Mouse (Mus musculus): ENCODE results near the gene Olfr95.
"Not testable (repeated sequence)": the region's sequence is repeated elsewhere in the genome, so short reads cannot be mapped to it uniquely, and the experiment has no call there.

The Olfr95 gene

DNA sequence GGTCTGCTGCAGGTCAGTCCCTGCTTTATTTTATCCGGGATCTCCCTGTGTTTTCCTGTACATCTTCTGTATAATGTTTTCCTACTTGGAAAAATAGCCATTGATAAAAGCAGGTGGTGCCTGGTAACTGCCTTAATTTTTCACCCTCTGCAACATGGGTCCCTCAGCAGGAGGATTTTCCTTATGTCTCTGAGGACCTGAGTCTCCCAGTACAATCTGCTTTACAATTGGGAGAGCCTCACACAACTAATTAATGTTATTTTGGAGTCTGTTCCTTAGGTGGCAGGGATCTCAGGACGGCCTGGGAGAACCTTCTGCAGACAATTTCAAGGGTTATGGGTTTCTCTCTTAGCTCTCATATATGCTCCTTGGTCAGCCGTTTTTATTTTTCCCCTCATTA is at the start of gene Olfr95:
TSS of gene Olfr95 (minus strand) at position 101 of the 400 bp plus-strand sequence.
- DNase-seq, result no peak

- DNase-seq, result no peak
Measured at GRCm38 (mm10) chr17:37250544-37250943, 37.6 kb upstream of the Olfr95 start.

GRCm38 (mm10) chr17:37249460-37249859 is 36.5 kb upstream of the Olfr95 start:
- DNase-seq, result no peak

DNA sequence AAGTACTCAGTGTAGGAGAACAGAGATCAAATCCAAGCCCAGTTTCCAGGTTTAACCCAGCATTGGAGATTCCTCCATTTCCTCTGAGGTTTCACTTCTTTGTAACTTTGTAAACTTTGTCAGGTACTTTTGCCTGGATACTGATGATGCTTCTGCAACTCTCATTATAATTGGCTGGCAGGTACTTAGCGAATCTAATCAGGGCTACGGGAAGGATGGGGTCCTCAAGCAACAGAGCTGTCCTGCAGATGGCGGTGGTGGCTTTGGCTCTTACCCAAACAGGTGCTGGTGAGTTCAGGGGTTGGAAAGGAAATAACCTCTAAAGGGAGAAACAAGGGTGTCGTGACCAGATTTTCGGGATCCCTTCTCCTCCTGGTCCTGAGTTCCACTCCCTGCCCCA is 33.8 kb upstream of the Olfr95 start:
- DNase-seq, result peak; percentile 32 to 64

DNA sequence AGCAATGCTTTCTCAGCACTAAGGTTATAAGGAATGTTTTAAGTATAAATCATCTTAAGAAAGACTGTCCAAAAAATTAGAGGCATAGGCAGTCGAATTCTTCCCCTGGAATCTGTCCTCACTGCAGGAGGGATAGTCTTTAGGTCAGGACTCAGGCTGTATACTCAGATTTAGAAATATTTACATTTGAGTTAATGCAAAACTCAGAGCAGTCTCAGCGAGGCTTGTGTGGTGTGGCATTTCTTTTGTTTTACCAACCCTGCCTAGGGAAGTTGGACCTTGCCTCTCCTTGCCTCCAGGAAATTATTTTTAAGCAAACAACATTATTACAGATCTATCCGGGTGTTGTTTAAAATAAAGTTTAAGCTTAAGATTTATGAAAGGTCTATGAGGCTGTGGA is 29.3 kb upstream of the Olfr95 start:
- no peak for DNase-seq

GRCm38 (mm10) chr17:37237230-37237629 is 24.3 kb upstream of the Olfr95 start, which contains the start of gene Olfr97:
Gene Olfr97 (minus strand): TSS chr17:37237330.
- DNase-seq, result not testable (repeated sequence)

DNA sequence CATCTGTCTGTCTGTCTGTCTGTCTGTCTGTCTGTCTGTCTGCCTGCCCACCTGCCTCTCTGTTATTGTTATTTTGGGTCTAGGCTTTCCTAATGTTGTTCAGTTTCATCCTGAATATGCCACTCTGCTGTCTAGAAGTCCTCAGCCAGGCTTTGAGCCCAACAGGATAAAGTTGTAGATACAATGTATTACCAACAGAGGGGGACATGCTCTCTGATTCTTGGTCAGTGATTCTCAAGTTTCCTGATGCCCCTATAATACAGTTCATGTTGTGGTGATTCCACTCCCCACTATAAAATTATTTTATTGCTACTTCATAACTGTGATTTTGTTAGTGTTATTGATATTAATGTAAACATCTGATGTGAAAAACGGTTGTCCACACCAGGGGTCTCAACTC is 9.0 kb upstream of the Olfr95 start:
- no peak for DNase-seq

DNA sequence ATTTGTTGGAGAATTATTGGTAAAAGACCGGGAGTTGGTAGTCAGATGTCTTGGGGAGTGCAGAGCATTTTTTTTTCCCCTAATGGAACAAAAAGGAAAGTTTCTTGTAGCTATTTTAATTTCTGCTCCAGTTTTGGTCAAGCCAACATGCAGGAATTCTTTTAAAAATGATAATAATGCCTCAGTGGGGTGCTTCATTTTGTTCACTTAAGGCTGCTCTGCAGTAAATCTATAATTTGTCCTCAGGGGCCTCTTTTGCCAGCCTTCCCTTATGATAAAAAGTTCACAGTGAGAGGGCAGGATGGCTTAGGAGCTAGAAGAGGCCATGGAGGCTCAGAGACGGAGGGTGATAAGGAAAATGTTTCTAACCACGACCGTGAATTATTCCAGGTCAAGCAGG is 6.9 kb upstream of the Olfr95 start, which contains the start of gene Olfr96:
TSS of gene Olfr96 (plus strand) at position 301 of the 400 bp plus-strand sequence.
- no peak for DNase-seq

DNA sequence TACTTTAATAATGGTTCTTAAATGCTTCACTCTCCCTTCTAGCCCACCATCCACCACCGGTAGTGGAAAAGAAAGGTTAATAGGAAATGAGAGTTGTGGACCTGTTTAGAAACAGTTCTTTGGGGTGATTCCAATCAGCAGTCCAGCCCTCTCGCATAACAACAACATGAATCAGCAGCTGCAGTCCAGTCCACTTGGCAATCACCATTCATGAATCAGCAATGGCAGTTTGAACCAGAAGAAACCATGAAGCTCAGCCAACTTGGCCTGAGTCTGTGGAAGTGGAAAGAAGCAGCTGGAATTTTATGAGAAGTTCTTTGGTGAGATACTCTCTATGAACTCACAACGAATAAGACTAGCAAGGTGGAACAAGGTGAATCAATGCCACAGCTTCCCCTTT is 5.6 kb upstream of the Olfr95 start:
- DNase-seq, result no peak

DNA sequence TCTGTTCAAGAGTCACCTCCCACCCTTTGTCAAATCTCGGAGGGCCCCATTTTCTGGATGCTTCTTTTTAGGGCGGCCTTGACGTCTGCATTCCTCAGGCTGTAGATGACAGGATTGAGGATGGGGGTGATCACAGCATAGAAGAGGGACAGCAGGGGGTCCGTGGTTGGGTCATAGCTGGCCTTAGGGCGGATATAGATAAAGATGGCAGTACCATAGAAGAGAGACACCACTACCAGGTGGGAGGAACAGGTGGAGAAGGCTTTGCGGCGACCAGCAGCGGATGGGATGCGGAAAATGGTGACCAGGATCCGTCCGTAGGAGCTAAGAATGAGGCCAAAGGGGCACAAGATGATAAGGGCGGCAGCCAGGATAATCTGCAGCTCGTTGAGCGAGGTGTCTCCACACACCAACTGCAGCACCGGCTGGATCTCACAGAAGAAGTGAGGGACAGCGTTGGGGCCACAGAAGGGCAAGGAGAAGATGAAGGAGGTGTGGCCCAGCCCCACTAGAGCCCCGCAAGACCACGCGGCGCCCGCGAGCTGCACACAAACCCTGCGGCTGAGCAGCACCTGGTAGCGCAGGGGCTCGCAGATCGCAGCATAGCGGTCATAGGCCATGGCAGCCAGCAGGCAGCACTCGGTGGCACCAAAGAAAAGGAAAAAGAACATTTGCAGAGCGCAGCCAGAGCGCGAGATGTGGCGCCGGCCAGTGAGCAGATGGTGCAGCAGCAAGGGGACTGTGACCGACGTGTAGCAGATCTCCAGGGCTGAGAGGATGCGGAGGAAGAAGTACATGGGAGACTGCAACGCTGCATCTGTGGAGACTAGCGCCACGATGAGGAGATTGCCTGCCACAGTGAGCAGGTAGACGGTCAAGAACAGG is 1.8 kb downstream of the Olfr95 start:
- no peak for DNase-seq

DNA sequence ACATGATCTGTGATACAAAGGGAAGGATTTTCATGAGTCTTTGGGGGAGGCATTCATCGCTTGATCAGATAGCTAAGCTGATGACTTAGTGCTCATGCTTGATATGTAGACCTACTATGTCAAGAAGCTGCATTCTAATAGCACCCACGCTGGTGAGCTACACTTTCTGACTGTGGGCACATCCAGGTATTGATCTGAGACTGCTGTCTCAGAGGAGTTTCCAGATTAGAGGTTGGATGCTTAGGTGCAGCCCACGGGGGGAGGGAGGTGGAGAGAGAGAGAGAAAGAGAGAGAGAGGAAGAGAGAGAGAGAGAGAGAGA is 9.0 kb downstream of the Olfr95 start:
- no peak for DNase-seq

DNA sequence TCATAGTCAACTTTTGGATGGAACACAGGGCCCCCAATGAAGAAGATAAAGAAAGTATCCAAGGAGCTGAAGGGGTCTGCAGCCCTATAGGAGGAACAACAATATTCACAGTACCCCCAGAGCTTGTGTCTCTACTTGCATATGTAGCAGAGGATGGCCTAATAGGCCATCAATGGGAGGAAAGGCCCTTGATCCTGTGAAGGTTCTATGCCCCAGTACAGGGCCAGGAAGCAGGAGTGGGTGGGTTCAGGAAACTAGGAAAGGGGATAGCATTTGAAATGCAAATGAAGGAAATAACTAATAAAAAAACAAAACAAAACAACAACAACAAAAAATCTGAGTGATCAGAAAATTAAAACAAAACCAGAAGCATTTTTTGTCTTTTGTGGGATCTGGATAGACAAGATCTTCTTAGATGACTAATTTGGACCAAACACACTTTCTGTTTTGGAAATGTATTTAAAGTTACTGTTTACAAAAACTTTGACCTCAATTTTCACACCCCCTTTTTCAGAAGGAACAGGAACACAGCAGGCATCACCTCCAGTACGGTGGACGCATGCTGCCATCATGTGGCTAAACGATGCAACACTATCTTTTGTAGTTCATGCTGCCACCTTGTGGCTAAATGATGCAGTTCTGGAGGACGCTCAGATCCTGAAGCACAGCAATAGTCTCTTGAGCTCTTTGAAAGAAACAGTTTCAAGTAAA is 9.6 kb downstream of the Olfr95 start:
- peak; percentile 12 to 22 for DNase-seq

GRCm38 (mm10) chr17:37200894-37201293 is 12.0 kb downstream of the Olfr95 start, which contains the start of gene Olfr94:
Gene Olfr94 (minus strand): TSS chr17:37200994.
- no peak for DNase-seq

DNA sequence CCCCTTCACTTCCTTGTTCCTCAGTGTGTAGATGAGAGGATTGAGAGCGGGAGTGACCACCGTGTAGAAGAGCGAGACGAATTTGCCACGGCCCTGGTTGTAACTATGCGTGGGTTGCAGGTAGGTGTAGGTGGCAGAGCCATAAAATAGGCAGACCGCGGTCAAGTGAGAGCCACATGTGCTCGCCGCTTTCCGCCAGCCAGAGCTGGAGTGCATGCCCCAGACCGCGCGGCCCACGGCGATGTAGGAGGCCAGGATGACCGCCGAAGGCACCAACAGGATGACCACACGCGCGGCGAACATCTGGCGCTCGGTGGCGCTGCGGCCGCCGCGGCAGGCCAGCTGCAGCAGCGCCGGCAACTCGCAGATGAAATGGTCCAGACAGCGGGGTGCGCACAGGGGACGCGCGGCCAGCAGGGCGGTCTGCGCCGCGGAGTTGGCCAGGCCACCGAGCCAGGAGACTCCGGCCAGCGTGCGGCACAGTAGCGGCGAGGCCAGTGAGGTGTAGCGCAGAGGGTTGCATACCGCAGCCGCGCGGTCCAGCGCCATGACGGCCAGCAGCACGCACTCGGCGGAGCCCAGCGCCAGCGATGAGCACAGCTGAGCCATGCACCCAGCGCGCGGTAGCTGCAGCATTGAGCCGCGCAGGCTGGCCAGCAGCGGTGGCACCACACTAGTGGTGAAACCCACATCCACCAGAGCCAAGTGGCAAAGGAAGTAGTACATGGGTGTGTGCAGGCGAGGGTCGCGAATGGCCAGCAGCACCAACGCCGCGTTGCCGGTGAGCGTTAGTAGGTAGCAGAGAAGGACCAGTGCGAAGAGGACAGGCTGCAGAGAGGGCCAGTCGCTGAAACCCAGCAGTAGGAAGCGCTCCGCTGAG is 15.8 kb downstream of the Olfr95 start:
- DNase-seq, result no peak

DNA sequence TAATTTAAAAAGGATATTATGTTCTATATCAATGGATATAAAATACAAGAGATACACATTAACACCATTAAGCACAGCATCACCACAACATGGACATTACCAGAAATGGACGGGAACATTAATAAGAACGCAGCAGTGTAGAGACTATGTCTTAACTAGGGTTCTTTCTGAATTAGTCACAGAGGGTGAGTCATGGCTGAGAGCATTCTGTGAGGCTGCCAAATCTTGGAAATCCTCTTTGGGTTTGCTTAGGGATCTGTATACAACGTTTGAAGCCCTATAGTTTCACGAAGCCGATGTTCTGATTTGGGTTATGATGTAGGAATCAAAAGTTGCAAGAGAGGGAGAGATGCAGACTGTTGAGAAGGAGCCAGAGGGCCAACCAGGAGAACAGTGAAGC is 18.1 kb downstream of the Olfr95 start:
- DNase-seq, result no peak

- DNase-seq, result no peak
Measured at GRCm38 (mm10) chr17:37193656-37194055, 19.3 kb downstream of the Olfr95 start, which contains the start of gene Ubd. Gene Ubd (plus strand): TSS chr17:37193892.

DNA sequence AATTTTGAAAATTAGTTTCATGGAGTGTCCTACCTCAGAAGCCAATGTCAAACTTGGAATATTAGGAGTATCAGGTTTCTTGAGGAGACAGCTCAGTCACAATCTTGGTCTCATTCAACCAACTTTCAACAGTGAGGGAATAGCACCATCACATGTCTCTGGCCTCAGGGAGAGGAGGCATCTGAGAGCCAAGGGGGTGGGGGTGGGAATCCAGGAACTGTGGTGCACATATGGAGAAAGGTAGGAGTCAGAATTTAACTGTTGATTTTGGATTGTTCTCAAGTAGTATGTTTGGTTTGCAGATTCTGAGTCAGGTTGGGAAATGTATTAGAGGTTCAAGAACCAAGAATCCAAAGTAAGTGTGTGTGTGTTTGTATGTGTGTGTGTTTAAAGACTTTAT is 19.9 kb downstream of the Olfr95 start:
- DNase-seq, result no peak

GRCm38 (mm10) chr17:37190711-37191110 is 22.2 kb downstream of the Olfr95 start:
- no peak for DNase-seq

DNA sequence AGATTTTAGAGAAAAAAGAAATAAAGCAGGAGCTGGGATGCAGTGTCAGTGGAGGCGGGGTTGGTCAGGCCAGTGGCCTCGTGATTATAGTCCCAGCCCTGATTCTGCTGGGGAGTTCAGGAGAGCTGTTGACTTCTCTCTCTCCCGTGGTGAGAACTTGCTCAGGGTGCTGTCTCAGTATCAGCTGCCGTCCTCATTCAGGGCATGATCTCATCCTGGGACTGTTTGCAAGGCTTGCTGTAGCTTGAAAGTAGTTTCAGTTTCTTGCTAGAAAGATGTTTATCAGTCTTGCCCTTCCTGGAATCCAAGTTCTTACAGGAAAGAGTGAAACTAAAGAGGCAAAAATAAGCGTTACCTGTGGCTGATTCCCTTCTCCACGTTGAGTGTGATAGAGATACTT is 27.4 kb downstream of the Olfr95 start:
- DNase-seq, result no peak

DNA sequence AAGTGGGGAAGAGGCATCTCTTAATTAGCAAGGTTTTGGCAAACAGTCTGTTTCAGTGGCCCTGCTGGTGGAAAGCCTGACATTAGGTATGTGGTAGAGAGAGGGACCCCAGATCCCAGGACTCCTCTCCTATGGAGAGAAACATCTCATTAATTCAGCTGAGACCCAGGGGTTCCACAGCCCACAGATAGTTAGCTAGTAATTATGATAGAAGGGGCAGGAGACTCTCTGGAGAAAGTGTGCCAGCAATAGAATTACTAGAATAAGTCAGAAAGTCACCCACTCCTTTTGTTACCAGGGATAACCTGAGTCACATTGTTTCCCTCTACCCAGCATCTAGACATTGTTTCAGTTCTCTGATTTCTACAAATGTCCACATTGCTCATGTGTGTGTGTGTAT is 51.5 kb downstream of the Olfr95 start, which contains the start of gene Olfr93:
TSS of gene Olfr93 (minus strand) at position 101 of the 400 bp plus-strand sequence.
- DNase-seq, result no peak
